8 mouse cellular contexts compared by ENCODE assay signal in the genomic region with DNA sequence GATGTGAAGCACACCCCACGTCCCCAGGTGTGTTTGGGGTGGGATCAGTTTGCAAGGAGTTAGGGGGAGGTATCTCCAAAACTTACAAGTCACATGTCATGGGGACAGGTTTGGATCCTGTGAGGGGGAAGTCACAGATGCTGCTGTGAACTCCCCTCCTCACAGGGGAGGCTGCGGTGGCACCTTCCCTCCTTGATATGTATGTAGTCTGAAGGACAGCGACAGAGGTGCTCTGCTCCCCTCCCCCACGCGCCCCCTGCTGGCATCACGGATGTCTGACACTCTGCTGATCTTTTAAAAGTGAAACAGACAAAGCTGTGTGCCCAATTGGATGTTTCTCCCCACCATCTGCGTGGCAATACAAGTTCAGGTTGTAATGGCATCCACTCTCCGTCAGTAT. TPM values are rescaled to one million over a fixed set of nuclear protein-coding genes. Genes with fewer than 3 reads are reported as not detected.
DNase-seq lines count a peak whose midpoint lies in the region; ATAC-seq and TF ChIP-seq lines count a peak whose summit lies in the region.
"Had no signal": no experiment of that assay in that cellular context is flagged by ENCODE, and none has a peak within 500 bp of the region (broad histone marks: within the 10 kb centered on the region; RNA-seq: fewer than 3 reads in every experiment).

No protein-coding gene starts in this region.

- H3K4me3 ChIP-seq in testis, adult 2 months (ENCODE audit: control insufficient read depth, low read depth, low read length) = no peak overlapping the region
- no peak overlapping the region for H3K4me3 ChIP-seq in kidney, embryonic 14.5 days (ENCODE audit: low read length)
- H3K4me3 ChIP-seq in megakaryocyte, embryonic 14.5 days (replicated peaks) = peak overlapping the region; percentile 64
- H3K4me3 ChIP-seq: heart, embryonic 13.5 days had no signal

- no peak overlapping the region for H3K9ac ChIP-seq in kidney, embryonic 14.5 days (ENCODE audit: low read depth, low read length)
- H3K9ac ChIP-seq: heart, embryonic 13.5 days had no signal

- no peak for TF ChIP-seq POLR2A in testis, adult 2 months (IDR thresholded peaks at IDR 0.05; ENCODE audit: control insufficient read depth, low read depth, low read length)
- TF ChIP-seq POLR2A in brain, embryonic 14.5 days (IDR thresholded peaks at IDR 0.05; ENCODE audit: borderline replicate concordance, extremely low read depth, insufficient read depth, insufficient read length, poor library complexity, severe bottlenecking) = no peak

- DNase-seq in testis, postnatal 14 days (ENCODE audit: low spot score) = no peak
- peak; percentile 70 for DNase-seq in brain, embryonic 14.5 days (ENCODE audit: low read depth)
- peak; percentile 28 to 39 for DNase-seq in gastrocnemius, adult 8-10 months (ENCODE audit: low spot score in 2 of 2)
- DNase-seq in spleen, adult 18-20 months = peak; percentile 35 to 71

- H3K36me3 ChIP-seq in testis, adult 2 months (ENCODE audit: control insufficient read depth, insufficient read depth, low read length) = no peaks in the 10 kb centered on the region
- H3K36me3 ChIP-seq in kidney, embryonic 14.5 days (ENCODE audit: control insufficient read depth, insufficient read depth, low read length) = no peaks in the 10 kb centered on the region
- H3K36me3 ChIP-seq in megakaryocyte, embryonic 14.5 days (replicated peaks; ENCODE audit: low read length) = peaks cover 17% of the 10 kb centered on the region
- H3K36me3 ChIP-seq: heart, embryonic 13.5 days had no signal

- no peak overlapping the region for H3K27ac ChIP-seq in testis, adult 2 months (ENCODE audit: control insufficient read depth, insufficient read depth, low read depth, low read length)
- no peak overlapping the region for H3K27ac ChIP-seq in kidney, embryonic 14.5 days (ENCODE audit: low read depth, low read length)
- H3K27ac ChIP-seq: heart, embryonic 13.5 days had no signal

- no peak overlapping the region for H3K4me2 ChIP-seq in kidney, embryonic 14.5 days (replicated peaks; ENCODE audit: low read depth, low read length)
- H3K4me2 ChIP-seq: heart, embryonic 13.5 days had no signal

- TF ChIP-seq CTCF in testis, adult 2 months (IDR thresholded peaks at IDR 0.05; ENCODE audit: control insufficient read depth, insufficient read depth, insufficient replicate concordance, low read depth, low read length) = peak; percentile 56; the same call in 1 of the 2 replicates
- peak; percentile 84 for TF ChIP-seq CTCF in brain, embryonic 14.5 days (IDR thresholded peaks at IDR 0.05; ENCODE audit: borderline replicate concordance, extremely low read depth, insufficient read depth, insufficient read length)

- ATAC-seq in kidney, embryonic 14.5 days (ENCODE audit: low FRiP score, low TSS enrichment) = peak; percentile 26; the same call in 1 of the 2 replicates

- H3K4me1 ChIP-seq in testis, adult 2 months (ENCODE audit: control insufficient read depth, insufficient read depth, low read length) = no peaks in the 10 kb centered on the region
- H3K4me1 ChIP-seq in kidney, embryonic 14.5 days (ENCODE audit: control insufficient read depth, insufficient read depth, low read length) = no peaks in the 10 kb centered on the region
- H3K4me1 ChIP-seq in megakaryocyte, embryonic 14.5 days = peaks cover 38% of the 10 kb centered on the region

- H3K27me3 ChIP-seq in testis, adult 2 months (ENCODE audit: control insufficient read depth, insufficient read depth, low read length) = no peaks in the 10 kb centered on the region
- no peaks in the 10 kb centered on the region for H3K27me3 ChIP-seq in kidney, embryonic 14.5 days (ENCODE audit: control insufficient read depth, insufficient read depth, low read length)
- peaks cover 17% of the 10 kb centered on the region for H3K27me3 ChIP-seq in megakaryocyte, embryonic 14.5 days (replicated peaks)
- H3K27me3 ChIP-seq: heart, embryonic 13.5 days had no signal

- H3K9me3 ChIP-seq in kidney, embryonic 14.5 days (ENCODE audit: control insufficient read depth, low read length) = no peaks in the 10 kb centered on the region
- peaks cover 40% of the 10 kb centered on the region for H3K9me3 ChIP-seq in megakaryocyte, embryonic 14.5 days
- H3K9me3 ChIP-seq: heart, embryonic 13.5 days had no signal

- WGBS in kidney, embryonic 14.5 days = 28% methylated on average over 8 of the region's 8 CpGs

RNA-seq across cellular contexts. Expression of gene Sepsecs, which starts 35.5 kb away (rescaled TPM):
- polyA plus RNA-seq in testis, adult 2 months (2012; rRNA removed) = 6.1 and 6.9 TPM in 2 replicates
- 10.5 and 11.1 TPM in 2 replicates for polyA plus RNA-seq in brain, embryonic 14.5 days (2012; rRNA removed)
- 1 to 10 TPM; 5.8 to 6.9 (median 6.3) TPM for total RNA-seq in gastrocnemius, adult 8-10 months (2022)
- 4.2 and 9.2 TPM in 2 replicates for polyA plus RNA-seq in kidney, embryonic 14.5 days (2014; fragmentation: Nextera tagmentation; extraction: Ambion mirVana)
- polyA plus RNA-seq in megakaryocyte, embryonic 14.5 days (2012; ENCODE audit: insufficient read depth, low replicate concordance) = 0.46 TPM in 1 of 2 replicates, not detected in the other
